Mouse (Mus musculus) left cerebral cortex, postnatal 10 days (tissue): Measurements from ENCODE around the gene Psmd13. TPM values are rescaled to one million over a fixed set of nuclear protein-coding genes. Genes with fewer than 3 reads are reported as not detected.
A peak's percentile ranks its signal among the peaks of the same experiment; 100 is the strongest.

Source experiments
- DNase-seq, 2 experiments: peaks; one replicate each; pipeline ENCODE4 v3.0.0; 2021 to 2022; ENCODE audit warnings: low spot score in 2 of 2, mixed read lengths in 1 of 2; ENCODE audit errors: extremely low spot score in 1 of 2
- intact Hi-C: fragments of 180-260 bp; cut with DNase I; formaldehyde crosslinking; loops from one replicate; pipeline ENCODE4 v1.15.1; 2025
- total RNA-seq, 2 experiments: library from RNA; stranded (reverse); gene quantifications; 2 replicates each; pipeline ENCODE4 v1.2.3; 2021

Psmd13 gene
- 100 to 1,000 TPM; 144 to 153 TPM for total RNA-seq

DNA sequence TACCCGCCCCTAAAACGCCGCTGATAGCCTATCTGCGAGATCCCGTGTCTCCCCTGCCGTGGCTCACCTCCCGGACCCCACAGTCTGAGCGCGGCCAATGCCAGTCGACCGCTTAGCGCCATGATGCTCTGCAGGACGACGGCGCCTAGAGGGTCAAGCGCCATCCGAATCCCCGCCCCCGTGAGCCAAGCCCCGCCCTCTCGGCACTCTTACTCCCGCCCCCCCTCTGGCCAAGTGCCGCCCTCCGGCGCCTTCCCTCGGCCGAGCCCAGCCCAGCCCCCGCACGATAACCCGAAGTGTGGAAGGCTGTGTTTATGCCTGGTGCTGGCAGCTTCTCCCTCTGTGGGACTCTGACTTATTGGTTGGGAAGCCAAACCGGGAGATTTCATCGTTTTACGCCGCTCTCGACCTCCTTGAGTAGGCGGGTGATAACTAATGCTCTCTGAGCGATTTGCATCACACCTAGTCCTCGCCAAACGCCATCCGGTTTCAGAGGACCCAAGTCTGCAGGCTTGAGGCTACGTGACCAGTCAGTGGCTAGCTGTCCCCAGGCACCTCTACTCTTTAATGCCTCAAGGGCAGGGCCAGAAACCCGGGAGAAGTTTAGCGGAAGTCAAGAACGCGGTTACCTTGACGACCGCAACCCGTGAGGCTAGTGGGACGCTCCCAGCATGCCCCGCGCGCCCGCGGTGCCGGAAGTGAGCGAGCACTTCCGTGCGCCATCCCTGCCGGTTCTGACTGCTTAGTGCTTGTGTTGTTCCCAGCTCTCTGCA lies at the start of gene Psmd13, which contains the start of gene Sirt3:
TSS of gene Psmd13 (plus strand) at position 273 of the 773 bp plus-strand sequence.
TSS of gene Sirt3 (minus strand) at position 614 of the 773 bp plus-strand sequence.
- intact Hi-C loops: loop anchor here (10.0 kb wide), 1 partner anchor 797 kb away; the partner anchor contains the start of gene Caly

DNA sequence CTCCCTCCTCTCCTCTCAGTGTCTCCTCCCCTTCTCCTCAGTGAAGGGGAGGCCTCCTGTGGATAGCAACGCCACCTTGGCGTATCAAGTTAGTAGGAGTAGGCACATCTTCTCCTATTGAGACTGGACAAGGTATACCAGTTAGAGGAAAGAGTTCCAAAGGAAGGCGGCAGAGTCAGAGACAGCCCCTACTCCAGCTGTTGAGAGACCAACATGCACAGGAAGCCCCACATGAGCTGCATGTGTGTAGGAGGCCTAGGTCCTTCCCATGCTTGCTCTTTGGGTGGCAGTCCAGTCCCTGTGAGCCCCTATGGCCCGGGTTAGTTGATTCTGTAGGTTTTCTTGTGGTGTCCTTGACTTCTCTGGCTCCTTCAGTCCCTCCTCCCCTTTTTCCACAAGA lies 48.4 kb upstream of the Psmd13 start:
- peak in 1 of 2 experiments; percentile 6 for DNase-seq
- intact Hi-C loops: no loop called here

More for the DNA sequence above, at the start of gene Psmd13, which contains the start of gene Sirt3:
- peak; percentile 94 to 97 for DNase-seq

DNA sequence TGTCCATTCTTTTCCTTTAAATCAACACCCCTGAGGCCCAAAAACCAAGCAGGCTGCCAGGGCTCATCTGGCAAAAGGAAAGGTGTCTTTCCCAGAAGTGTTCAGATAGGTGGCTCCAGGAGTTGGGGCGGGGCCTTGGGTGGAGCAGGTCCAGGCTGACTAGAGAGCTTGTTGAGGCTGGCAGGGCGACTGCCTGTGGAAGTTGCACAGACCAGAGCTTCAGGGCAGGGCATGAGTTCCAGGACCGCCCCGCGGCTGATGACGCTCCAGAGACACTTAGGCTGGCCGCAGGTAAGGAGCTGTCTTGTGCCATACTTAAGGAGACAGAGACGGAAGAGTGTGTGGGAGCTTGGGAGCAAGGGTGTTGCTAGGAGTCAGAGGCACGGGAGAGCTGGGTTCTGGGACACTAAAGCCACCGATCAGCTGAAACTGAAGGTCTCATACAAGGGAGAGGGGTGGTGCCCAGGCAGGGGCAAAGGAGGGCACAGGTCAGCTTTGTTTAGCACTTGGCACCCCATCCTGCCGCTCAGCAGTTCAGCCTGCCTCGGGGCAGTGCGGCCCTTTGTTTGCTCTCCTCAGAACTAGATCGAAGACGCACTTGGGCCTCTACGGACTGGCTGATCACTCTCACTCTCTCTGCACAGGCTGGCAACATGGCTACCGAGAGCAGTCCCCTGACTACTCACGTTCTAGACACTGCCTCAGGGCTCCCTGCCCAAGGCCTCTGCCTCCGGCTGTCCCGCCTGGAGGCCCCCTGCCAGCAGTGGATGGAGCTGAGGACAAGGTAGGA lies 46.6 kb upstream of the Psmd13 start, which contains the start of gene Urah:
TSS of gene Urah (plus strand) at position 51 of the 790 bp plus-strand sequence.
- DNase-seq: no peak
- intact Hi-C loops: no loop called here

DNA sequence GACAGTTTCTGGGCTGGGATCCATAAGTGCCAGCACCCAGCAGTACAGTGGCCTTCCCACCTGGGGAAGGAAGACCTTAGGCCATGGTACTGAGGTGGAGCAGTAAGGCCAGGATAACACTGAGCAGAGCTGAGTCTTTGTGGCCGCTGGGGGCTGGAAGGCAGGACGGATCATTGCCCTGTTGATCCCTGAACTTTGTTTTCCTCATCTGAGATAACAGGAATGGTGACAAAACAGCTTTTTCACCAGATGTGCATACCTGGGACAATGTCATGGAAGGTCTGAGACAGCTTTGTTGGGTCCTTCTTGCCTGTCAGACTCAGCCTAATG lies 46.0 kb upstream of the Psmd13 start:
- DNase-seq: no peak
- intact Hi-C loops: no loop called here

DNA sequence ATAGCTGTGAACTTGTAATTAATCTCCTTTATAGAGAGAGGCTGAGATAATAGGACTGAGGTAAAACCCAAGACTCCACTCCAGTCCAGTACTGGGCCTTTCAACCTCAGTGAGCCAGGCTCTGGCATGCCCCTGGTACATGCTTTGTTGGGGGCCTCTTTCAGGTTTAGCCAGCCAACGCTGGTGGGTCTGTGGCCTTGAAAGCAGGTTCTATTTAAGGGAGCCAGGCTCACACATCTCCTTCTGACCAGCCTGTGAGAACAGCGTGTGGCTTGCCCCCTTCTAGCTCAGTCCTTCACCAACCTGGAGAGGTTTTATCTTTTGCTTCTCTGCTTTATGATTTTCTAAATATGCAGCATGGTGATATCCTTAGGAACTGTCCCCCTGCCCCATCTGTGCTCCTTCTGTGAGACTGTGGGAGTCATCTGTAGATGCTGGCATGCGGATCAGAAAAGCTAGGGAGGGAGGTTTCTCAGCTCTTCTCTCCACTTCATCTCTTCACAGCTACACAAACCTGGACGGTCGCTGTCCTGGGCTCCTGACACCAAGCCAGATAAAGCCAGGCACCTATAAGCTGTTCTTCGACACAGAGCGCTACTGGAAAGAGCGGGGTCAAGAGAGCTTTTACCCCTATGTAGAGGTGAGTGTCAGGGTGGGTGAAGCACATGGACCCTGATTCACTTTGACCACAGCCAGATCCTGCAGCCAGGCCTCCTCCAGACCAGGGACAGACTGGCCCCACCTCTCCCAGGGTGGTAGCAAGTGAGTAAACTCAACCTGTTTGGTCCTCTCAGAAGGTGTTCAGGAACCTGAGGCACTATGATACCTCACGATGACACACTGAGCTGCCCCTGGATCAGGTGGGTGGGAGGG lies 45.3 kb upstream of the Psmd13 start:
- intact Hi-C loops: no loop called here
- no peak for DNase-seq

DNA sequence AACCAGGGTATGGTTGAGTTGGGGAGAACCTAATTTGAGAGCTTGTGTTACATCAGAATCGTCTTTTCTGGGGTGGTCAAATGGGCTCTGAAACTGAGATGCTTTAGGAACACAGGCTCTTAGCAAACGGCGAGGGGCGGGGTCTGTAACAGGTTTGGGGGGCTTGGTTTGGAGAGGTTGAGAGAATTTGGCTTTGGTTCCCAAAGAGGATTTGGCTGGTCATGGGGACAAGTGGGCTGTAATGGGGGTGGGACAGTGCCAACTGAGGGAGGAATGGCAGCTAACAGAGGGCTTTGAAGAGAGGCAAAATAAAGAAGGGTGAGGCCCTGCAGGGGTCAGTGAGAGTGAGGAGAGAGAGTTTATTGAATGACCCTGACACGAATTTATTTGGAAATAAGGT lies 42.2 kb upstream of the Psmd13 start:
- no peak for DNase-seq
- intact Hi-C loops: no loop called here

DNA sequence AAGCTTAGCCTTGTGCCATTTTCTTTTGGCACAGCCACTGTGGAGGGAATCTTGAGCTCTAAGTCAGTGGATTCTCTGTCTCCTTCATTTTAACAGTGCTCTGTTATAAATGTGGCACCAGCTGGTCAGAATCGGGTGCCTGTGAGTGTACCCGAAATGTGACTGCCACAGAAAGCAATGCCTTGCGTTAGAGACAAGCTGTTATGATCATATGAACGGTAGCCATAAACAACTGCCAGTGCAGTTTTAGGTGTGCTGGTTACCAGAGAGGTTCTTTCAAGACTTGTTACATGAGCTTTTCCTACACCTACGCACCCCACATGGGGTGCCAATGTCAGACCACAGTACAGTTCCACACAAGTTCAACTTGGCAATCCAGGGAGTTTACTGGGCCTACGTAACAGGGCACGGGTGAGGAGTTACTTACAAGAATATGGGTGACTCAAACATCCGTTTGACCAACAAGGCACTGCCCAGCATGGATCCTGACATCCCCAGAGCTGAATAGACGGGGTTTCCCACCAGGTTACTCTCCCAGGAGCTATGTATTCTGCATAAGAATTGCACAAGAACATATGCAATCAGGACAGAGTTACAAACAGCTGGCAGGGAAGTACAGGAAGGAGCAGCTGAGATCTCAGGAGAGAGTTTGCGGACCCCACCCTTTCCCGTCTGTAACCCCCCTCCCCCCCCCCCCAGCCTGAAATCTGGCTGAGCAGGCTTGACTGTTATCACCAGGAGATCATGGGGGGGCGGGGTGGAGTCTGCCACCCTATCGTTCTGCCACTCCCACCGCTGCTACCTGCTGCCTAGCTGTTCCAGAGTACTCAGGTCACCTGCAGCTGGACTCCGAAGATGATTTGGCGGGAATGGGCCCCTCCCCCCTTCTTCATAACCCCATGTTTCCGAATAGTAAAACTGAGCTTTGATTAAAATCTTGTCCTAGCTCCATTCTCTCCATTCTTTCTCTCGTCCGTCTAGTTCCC lies 40.7 kb upstream of the Psmd13 start:
- intact Hi-C loops: no loop called here
- peak in 1 of 2 experiments; percentile 18 for DNase-seq

DNA sequence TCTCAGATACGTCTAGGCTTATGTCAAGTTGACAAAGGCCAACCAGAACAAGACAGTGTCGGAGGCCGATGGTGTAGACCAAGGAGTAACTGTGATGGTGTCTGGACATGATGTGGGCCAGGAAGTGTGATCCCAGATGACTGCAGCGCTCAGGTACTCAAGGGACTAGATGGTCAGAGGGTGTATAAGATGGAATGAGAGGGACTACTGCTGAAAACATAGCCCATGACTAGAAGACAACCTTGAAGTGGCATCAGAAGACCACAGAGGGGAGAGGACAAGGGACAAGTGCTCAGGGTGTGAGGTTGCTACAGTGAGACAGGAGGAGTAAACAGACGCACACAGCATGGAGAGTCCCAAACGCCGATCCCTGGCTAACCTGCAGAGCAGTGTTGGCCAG lies 38.0 kb upstream of the Psmd13 start:
- no peak for DNase-seq
- intact Hi-C loops: loop anchor here (2.0 kb wide), 2 partner anchors 59 to 205 kb away; no protein-coding TSS in a partner anchor

DNA sequence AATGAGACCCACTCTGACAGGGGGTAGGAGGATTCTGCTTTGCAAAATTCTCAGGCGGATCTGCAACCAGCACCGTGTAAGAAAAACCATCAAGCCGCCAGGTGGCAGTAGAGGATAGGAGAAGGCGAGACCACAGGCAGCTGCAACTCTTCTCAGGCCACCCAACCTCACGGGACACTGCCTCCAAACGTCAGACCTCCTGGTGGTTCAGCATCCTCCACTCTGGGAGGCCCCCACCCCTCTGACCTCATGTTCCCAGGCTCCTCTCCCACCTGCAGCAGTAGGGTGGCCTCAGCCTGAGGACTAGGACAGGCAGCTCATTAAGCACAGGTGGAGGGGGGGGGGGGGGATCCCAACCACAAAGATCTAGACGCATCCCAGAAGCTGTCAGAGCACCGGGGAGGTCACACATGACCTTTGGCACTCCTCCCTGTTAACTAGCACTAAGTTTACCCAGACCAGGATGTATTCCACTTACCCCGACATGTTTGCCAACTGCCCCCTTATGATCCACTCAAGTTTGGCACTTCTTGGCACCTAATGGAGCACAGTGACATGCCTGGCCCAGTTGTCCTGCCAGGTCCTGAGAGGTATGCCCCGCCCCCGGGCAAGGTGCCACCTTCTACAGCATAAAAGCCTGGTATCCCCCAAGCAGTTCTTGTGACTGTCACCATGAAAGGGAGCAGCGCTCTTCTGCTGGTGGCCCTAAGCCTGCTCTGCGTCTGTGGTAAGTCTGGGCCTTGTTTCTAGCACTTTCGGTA lies 36.7 kb upstream of the Psmd13 start, which contains the start of gene Scgb1c1:
TSS of gene Scgb1c1 (plus strand) at position 643 of the 761 bp plus-strand sequence.
- DNase-seq: peak; percentile 73 to 92
- intact Hi-C loops: loop anchor here (2.0 kb wide), 2 partner anchors 58 to 204 kb away; no protein-coding TSS in a partner anchor

DNA sequence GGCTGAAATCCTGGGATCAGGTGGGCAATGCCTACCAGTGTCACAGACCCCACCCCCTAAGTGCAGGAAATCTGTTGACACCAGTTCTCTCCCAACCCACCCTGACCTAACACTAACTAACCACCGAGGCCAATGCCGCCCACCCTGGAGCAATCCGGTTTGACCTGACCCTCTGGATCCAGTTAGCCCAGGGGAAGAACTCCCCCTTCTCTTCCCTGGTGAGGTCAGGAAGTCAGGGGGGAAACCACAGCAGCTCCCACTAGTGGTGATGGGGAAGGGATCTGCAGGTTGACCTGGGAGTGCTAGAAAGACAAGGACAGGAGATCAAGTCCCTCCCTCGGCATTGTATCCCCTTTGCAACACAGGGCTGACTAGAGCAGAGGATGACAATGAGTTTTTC lies 36.1 kb upstream of the Psmd13 start:
- peak in 1 of 2 experiments; percentile 21 for DNase-seq
- intact Hi-C loops: loop anchor here (2.0 kb wide), 2 partner anchors 57 to 203 kb away; no protein-coding TSS in a partner anchor

DNA sequence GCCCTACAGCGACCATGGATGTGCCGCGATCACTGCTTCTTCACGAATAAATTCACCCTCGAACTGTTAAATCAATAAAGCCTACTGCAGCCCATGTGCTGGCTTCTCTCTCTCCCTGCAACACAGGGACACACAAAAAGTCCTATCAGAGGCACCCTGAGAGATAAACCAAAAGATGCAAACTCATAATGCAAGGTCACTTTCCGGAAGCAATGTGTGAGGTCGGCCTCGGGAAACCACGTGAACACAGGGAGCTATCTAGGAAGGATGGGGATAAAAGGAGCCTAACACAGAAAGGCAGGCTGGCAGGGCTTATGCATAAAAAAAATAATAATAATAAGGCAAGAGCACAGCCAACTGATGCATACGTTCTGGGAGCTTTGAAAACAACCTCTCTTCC lies 35.1 kb upstream of the Psmd13 start:
- intact Hi-C loops: no loop called here

DNA sequence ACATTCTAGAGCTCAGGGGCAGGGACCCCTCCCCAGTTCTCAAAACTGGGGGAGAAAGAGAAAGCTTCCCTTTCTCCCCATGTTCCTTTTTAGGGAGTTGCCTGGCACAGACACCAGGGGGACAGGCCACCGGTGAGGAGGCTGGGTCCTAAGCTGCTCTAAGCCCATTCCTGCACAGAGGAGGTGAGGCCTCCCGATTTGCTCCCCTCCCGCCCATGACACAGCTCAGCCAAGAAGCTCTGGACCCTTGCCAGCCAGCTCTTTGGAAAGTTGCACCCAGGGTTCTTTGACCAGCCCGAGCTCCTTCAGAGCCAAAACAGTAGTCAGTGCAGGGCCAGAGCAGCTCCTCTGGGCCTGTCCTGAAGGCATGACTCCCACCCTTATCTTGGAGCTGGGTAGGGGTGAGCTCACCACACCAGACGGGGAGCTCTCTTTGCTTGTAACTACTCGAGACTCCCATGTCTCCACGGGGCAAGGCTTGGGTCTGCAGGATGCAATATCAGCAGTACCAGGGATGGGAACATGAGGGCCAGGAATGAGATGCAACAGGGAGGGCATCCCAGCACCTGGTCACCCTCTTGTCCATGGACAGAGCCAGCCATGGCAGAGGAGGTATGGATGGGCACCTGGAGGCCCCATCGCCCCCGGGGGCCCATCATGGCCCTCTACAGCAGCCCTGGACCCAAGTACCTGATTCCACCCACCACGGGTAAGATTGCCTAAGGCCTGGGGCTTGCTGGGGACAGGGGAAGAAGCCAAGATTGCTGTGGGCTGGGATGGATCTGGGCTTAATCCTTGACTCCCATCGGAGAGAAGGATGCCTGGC lies 33.8 kb upstream of the Psmd13 start, which contains the start of gene Odf3:
TSS of gene Odf3 (plus strand) at position 51 of the 826 bp plus-strand sequence.
- intact Hi-C loops: no loop called here
- DNase-seq: peak in 1 of 2 experiments; percentile 62

More for the DNA sequence above, 35.1 kb upstream of the Psmd13 start:
- DNase-seq: no peak

DNA sequence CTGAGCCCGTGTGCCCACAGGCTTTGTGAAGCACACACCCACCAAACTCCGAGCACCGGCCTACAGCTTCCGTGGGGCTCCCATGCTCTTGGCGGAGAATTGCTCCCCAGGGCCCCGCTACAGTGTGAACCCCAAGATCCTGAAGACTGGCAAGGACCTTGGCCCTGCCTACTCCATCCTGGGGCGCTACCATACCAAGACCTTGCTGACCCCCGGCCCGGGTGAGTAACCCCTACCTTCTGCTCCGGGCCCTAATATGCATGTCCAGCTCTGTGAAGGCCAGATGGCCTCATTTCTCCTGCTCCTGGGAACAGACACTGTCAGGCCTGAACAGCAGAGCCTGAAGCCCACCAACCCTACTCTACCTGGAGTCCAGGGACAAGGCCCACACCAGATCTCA lies 33.2 kb upstream of the Psmd13 start:
- DNase-seq: no peak
- intact Hi-C loops: no loop called here

DNA sequence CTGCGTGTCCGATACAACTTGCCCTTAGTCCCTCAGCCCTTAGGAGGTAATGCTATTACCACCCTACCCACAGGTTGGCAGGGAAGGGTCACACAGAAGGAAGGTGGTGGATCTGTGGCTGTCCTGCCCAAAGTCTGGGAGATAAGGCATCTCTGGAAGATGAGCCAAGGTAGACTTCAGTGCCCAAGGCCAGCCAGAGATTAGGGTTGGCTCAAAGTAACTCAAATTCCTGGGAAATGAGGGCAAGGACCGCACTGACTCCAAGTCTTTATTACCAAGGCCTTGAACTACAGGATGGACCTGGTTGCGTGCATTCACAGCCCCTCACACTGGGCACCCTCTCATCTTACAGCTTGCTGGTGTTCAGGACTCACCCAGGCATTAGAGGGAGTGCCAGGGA lies 29.9 kb upstream of the Psmd13 start:
- no peak for DNase-seq

DNA sequence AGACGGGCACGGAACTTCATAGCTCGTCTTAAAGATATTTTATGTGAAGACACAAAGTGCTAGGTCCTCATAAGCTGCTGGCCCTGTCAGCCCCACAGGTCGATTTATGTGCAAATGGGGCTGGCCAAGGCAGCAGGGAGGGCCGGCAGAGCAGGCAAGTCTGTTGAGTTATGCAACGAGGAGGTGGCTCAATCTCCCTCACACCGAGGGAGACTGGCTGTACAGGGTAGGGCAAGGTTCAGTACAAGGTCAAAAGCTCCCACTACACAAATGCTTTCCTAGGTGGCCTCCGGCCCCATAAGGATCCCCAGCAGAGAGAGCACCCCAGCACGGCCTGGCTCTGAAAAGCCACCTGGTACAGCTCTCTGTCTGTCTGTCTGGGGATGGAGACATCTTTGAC lies 28.4 kb upstream of the Psmd13 start:
- no peak for DNase-seq
- intact Hi-C loops: loop anchor here (5.0 kb wide), 1 partner anchor 34 kb away; no protein-coding TSS in a partner anchor

More for the DNA sequence above, 29.9 kb upstream of the Psmd13 start:
- intact Hi-C loops: loop anchor here (5.0 kb wide), 1 partner anchor 35 kb away; no protein-coding TSS in a partner anchor

DNA sequence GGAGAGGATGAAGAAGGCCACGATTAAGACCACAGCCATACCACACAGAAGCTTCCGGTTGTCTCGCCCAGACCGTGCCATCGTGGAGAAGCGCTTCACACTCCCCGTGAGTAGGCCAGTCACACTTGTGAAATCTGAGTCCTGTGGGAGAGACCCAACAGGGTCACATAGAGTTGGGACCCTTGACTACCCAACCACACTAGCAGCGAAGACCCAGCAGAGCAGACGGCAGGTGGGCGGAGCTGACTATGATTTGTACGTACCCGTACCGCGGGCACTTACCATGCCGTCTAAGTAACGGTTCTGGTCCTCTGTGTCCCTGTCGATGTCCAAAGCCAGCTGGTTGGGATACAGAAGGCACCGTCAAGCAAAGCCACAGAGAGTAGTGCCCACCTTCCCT lies 27.3 kb upstream of the Psmd13 start:
- DNase-seq: no peak
- intact Hi-C loops: loop anchor here (5.0 kb wide), 1 partner anchor 33 kb away; no protein-coding TSS in a partner anchor
